Mouse (Mus musculus) testis, adult 2 months (tissue): ENCODE data around the gene Cldn6.

Experiments
- CTCF ChIP-seq: fragments of 200-500 bp; IDR thresholded peaks from 2 replicates; pipeline ENCODE4 v1.5.1; 2012; ENCODE audit warnings: low read depth, mild to moderate bottlenecking, inconsistent platforms, low read length, moderate library complexity; ENCODE audit not compliant: control insufficient read depth, insufficient read depth, insufficient replicate concordance
- POLR2A ChIP-seq: fragments of 200-500 bp; IDR thresholded peaks from 2 replicates; pipeline ENCODE4 v1.6.1; 2012; ENCODE audit warnings: low read depth, mild to moderate bottlenecking, inconsistent platforms, low read length, moderate library complexity; ENCODE audit not compliant: control insufficient read depth

GRCm38 (mm10) chr17:23681086-23681485 is 2.0 kb downstream of the Cldn6 start:
- no peak for TF ChIP-seq POLR2A
- no peak for TF ChIP-seq CTCF
